Mouse (Mus musculus): Measurements from ENCODE around the gene Brd7.

DNA sequence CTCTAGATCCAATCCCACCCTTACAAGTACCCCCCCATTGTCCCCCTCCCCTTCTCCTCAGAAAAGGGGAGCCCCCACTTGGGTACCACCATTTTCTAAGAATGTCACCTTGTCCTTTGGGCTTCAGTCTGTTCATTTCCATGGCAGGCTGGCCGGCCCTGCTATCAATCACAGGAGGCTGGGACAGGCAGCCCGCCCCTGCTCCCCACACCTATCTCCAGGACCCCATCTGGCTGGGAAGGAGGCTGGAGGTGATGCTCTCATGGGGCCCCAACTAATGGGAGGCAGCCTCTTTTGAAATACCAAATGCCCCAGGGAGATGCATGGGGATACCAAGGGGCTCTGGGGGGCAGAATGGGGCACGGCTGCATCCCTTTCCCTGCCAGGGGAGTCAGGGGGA is 69.1 kb downstream of the Brd7 start:
- no peak for TF ChIP-seq CTCF (IDR thresholded peaks at IDR 0.05; ENCODE audit: insufficient read depth, low read length)
- TF ChIP-seq POLR2A (IDR thresholded peaks at IDR 0.05; ENCODE audit: borderline replicate concordance, extremely low read depth, low read depth, low read length): no peak
